Mouse (Mus musculus) myocyte (in vitro differentiated cells): ENCODE measurements at regions not wholly inside any gene's neighbourhood (a gene's known extent, or its start where the extent isn't known, plus 50 kb on each side); places are given as distances from the start of the nearest gene placed in this dataset.

Source experiments
- CEBPB ChIP-seq: IDR thresholded peaks from 2 replicates; pipeline ENCODE4 v1.6.1; 2011; ENCODE audit warnings: mild to moderate bottlenecking, moderate library complexity; ENCODE audit not compliant: poor library complexity, insufficient read depth, severe bottlenecking
- MYOD1 ChIP-seq, 3 experiments: IDR thresholded peaks; one replicate each; pipeline ENCODE4 v1.6.1; 2011; ENCODE audit warnings: control low read depth in 2 of 3, low read depth in 2 of 3, mild to moderate bottlenecking in 2 of 3, moderate library complexity in 1 of 3; ENCODE audit not compliant: insufficient read length in 2 of 3, control insufficient read depth in 1 of 3
- POLR2A ChIP-seq: IDR thresholded peaks from one replicate; pipeline ENCODE4 v1.6.1; 2011; ENCODE audit warnings: low read depth, mild to moderate bottlenecking, control low read depth, moderate library complexity; ENCODE audit not compliant: insufficient read length
- POLR2AphosphoS2 ChIP-seq: IDR thresholded peaks from one replicate; pipeline ENCODE4 v1.6.1; 2011; ENCODE audit warnings: low read depth, control low read depth; ENCODE audit not compliant: insufficient read length
- TCF12 ChIP-seq: IDR thresholded peaks from one replicate; pipeline ENCODE4 v1.6.1; 2011; ENCODE audit warnings: mild to moderate bottlenecking, control low read depth; ENCODE audit not compliant: poor library complexity, insufficient read depth, severe bottlenecking
- USF1 ChIP-seq: IDR thresholded peaks from one replicate; pipeline ENCODE4 v1.6.1; 2011; ENCODE audit warnings: low read depth, mild to moderate bottlenecking, control low read depth, moderate library complexity

DNA sequence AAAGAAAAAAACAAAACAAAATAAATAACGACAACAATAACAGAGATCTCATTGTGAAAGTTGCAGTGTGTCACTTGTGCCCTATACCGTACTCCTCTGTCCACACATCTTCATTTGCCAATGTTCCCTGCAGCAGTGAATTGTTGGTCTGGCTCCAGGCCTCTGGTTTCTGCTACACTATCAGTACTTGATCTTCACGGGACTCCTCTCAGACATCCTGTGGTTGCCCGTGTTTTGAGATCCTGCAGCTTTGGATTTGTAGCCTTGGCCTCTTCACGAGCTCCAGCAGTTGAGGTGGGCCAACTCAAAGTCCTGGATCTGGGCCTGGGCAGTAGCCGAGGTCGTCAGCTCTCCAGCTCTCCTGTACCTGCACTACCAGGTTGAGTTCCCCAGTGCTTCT lies 72.4 kb upstream of the Thpo start:
- no peak for TF ChIP-seq POLR2A
- TF ChIP-seq TCF12: no peak
- no peak for TF ChIP-seq POLR2AphosphoS2
- TF ChIP-seq MYOD1 (IDR thresholded peaks at IDR 0.05; ENCODE audit: control insufficient read depth in 1 of 3, insufficient read length in 2 of 3, low read depth in 2 of 3): no peak
- TF ChIP-seq CEBPB: no peak
- no peak for TF ChIP-seq USF1
